Mouse (Mus musculus) adrenal gland, postnatal 14 days (tissue): ENCODE results near the gene Tjp1. TPM values are rescaled to one million over a fixed set of nuclear protein-coding genes. Genes with fewer than 3 reads are reported as not detected.

Experiments
- DNase-seq: peaks from one replicate; pipeline ENCODE4 v3.0.0; 2021; ENCODE audit warnings: mixed read lengths
- long read RNA-seq, 2 experiments: library from polyadenylated mRNA; stranded (forward); transcript quantifications; one replicate each; pipeline ENCODE4 v2.0.0; 2021
- total RNA-seq: library from RNA; stranded (reverse); gene quantifications from 2 replicates; pipeline ENCODE4 v1.2.3, GENCODE M21; 2021

Tjp1 gene
- total RNA-seq: 96.7 and 105 TPM in 2 replicates
- long read RNA-seq, experiment 1, partial matches to known transcripts: 2 of 5 reads
- long read RNA-seq, experiment 1, other reads (novel, unspliced or antisense): 3 of 5 reads
- long read RNA-seq, experiment 2, partial matches to known transcripts: 0 of 2 reads
- long read RNA-seq, experiment 2, other reads (novel, unspliced or antisense): 2 of 2 reads

DNA sequence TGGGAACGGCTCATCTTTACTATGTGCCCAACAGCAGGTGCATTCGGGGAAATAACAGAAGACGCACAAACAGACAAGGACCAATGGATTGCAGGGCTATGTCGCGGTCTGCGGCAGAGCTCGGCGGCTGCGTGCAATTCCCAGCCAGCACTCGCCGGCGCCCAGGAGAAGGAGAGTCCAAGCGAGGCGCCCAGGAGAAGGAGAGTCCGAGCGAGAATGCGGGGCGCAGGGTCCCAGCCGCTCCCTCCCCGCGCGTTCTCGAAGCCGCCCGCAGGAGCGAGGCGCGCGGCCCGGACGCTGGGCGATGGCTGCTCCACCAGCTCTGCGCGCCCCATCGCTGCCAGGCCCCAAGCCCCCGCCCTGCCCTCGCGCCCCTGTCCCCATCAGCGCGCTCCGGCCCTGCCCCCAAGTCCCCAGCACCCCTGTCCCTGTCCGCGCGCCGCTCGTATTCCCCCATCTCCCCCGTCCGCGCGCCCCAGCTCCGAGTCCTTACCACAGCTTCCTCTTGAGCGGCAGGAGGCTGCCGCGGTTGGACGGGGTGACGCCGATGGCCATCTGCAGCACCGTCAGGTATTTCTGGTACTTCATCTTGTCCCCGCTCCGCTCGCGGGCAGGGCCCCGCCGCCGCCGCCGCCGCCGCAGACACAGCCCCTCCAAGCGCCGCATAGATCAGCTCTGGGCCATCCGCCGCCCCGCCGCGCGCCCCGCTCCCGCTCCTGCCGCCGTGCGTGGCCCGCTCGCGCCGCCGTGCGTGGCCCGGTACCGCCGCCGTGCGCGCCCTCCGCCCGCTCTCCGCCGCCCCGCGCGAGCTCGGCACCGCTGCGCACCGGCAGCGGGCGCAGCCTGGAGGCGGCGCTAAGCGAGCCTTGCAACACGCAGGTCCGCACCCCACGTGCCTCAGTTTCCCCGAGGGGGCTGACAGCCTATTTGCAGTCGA lies at the start of gene Tjp1:
TSS of gene Tjp1 (minus strand) at position 711 of the 937 bp plus-strand sequence.
- DNase-seq: peak; percentile 16

DNA sequence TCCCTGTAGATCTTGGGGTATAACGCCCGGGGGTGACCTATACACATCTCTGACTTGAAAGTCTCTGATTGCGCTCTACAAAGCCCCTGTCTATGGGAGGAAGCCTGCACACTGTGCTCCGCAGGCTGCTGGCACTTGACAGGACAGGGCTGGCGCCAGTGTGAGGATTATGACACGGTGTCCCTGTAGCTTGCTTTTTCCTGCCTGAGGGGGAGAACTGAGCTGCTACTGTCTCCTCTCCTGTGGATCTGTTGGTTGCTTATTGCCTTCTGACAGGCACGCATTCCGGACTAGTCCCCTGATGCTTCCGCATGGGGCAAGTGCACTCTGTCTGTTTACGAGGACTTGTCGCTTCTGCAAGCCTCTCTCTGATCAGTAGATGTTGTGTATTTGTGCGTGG lies 49.5 kb upstream of the Tjp1 start:
- peak; percentile 28 for DNase-seq

DNA sequence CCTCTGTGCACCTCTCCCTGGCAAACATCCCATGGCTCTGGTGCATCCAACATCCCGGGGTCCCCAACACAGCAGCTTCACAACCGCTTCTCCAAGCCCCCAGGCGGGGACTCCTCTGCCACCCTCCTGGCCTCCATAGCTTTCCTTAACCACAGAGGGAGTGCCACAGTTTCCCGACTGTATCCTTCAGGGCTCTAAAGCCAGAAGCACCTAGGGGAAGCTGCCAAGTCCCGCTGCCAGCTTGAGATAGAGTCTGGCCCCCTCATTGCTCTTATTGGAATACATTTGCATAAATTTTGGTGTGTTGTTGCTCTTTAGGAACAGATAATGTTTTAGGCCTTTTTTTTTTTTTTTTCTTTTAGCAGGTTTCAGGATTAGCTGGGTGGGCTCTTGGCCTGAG lies 45.1 kb upstream of the Tjp1 start:
- DNase-seq: no peak

DNA sequence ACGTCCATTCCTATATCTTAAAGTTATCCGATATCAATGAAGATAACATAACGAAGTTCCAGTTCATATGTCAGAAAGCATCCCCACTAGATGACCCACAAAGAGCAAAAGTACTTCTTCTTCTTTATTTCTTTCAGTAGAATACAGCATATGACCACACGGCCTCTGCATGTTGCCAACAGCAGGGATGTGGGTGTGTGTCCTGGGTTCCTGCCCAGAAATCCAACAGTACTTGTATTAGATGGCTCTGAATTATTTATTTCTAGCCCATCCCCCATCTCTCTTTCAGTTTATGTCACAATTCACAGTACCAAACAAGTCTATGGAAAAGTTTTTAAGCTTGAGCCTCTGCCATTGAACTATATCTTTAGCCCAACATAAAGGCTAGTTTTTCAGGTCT lies 43.1 kb upstream of the Tjp1 start:
- DNase-seq: no peak

DNA sequence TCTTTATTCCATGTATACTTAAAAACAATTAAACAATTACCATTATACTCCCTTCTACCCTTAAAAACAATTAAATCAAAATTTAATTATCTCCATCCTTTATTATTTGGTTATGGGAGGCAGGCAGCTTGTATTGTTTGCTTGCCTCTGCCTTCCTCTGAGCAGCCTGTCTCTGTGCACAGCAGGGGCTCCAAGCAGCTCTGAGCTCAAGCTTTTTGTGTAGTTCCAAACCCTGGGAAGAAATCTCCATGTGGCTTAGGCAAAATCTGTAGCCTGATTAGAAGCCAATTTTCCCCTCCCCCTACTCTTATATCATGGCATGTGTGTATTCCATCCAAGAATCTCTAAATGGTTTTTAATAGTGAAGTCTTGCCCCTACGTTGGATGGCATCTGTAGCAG lies 28.4 kb upstream of the Tjp1 start:
- no peak for DNase-seq

DNA sequence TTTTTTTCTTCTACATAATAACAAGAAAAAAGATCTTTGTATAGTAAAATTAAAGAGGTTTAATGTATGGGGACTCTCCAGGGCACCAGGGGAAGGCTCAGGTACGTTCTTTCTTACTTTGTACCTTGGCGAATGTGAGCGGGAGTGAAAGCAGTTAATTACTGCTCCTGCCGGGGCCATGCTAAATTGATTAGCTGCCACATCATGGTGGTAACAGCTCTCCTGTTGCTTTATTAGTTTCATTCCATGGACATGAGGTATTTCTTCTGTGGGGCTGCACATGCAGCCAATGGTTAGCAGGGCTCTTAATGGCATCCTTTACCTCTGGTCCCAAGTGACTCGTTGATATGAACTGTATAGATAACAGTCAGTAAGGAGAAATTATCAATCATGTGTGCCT lies 18.2 kb upstream of the Tjp1 start:
- DNase-seq: no peak

DNA sequence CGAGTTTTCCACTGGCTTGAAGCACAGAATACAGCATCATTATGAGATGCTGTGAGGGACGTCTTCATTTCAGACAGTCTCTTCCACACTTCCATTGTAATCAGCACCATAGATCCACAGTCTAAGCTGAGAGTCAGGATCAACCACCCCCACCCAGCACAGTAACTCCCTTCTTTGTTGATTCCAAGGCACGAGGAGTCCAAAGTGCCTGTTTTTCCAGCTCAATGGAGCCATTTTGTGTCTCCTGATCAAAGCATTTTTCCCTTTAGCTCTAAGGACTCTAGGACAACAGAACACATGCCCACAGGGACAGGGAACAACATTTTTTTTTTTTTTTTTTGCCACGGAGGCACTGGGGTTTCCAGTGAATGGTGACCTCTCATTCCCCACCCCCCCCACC lies 5.1 kb upstream of the Tjp1 start:
- DNase-seq: no peak

DNA sequence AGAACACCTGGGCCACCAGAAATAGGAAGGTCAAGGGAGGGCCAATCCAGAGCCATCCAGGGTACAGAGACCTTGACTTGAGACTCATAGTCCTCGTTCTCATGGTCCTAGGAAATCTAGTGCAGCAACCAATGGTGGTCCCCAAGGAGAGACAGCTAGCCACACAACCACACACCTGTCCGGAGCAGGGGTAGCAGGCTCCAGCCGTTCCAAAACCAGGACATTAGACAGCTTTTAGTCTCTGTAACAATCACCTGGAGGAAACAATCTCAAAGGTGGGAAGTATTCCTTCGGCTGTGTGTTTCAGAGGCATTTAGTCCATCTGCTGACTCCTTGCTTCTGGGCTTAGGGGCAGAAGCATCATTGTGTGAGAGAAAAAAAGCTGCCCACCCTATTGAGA lies 4.5 kb downstream of the Tjp1 start:
- no peak for DNase-seq

DNA sequence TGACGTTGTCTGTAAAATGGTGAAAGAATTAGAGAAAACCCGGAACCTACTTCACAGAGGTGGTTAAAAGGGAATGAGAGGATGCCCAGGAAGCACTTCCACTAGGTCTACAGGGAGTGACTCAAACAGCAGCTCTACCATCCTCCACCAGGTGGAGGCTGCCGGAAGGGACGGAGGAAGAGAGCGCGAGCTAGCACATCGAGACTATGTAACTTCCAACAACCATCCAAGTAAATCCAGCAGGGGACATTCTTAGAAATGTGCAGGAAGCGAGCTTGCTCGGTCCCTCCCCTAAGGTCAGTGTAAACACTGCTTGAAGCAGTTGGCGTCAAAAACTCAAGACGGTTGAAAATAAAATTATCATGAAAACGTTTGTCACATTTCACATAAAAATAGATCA lies 5.1 kb downstream of the Tjp1 start:
- DNase-seq: no peak

DNA sequence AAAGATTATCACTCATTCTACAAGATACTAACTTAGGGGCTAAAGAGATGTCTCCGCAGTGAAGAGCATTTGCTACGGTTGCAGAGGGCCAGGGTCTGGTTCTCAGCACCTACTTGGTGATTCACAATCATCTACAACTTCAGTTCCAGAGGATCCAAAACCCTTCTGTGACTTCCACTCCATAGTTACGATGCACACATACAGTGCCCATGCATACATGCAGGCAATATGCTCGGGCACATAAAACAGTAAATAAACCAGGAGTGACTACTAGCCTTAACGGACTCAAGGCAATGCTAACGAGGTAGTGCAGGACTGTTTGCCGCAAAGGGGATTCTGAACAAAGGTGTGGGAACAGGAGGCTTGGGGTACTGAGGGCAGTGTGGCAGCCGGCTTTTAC lies 7.0 kb downstream of the Tjp1 start:
- no peak for DNase-seq

DNA sequence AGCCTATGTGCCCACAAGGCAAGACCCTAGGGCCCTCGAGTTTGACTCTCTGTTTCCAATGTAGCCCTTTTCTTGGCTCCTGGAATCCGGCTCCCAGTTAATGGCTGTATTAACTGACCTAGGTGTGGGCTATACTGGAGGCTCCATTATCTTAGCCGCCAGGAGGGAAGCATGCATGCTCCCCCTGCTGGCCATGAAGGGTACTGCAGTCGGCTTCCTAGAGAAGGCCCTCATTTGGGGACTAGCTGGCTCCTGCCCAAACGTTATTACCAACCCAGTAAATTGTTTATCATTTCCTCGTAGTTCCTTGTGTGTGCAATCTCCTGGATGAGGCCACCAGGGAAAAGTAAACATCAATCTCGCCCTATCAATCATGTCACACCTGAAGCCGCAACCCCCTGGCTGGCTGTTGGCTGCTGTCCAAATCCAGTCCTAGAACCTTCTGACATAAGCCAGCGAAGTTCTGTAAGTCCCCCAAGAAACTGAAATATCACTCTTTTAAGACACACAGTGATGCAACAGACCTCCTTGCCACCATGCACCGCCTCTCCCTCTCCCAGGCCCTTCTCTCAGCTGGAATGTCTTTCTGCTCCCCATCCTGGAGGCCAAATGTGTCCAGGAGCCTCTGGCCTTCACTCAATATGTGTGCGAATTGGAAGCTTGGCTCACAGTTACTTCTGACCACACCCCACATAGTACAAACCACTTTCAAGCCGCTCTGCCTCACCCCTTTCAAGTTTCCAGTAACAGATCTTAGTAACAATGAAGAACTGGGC lies 7.6 kb downstream of the Tjp1 start:
- peak; percentile 80 for DNase-seq

DNA sequence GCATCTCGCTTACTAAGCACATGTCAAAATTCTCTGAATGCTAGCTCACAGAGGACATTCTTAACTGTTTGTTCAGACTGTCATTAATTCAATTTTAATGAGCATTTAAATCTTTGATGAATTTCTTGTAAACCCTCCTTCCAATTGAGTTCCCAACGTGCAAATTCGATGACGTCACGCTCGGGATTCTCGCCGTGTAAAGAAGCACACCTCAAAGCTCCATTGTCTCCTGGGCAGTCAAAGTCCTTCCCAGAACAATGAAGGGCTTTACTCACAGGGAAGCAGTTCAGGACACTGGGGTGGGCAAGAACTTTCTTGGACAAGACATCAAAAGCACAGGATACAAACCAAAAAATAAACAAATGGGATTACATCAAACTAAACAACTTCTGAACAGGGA lies 10.7 kb downstream of the Tjp1 start:
- DNase-seq: no peak

DNA sequence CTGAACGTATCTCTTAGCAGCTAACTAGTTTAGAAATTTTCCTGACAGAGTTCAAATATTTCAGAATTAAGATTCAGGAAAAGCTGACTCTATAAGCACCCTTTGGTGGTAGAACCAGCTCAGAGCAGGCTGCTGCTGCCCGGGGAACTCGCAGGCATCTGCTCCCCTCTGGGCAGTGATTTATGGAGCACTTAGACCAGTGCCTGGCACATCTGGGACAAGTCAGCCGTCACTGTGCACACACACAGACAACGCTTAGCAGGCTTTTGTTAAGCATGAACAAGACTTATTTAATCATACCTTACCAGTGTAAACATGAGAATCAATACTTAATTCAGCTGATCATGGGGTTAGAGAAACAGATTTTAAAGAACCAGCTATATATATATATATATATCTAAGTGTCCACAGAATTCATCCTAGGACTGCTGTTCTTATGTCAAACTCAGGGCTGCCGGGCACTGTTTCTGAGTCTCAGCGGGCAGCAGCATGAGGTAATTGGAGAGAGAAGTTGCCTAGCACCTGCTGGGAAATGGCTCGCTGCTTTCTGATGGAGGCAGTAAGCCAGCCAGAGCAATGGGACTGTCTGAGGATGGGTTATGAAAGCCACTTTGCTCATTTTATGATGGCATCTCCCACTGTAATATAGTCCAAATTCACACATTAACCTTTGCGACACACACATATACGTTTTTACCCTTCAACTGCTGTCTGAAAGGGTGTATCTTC lies 14.0 kb downstream of the Tjp1 start:
- DNase-seq: peak; percentile 37

DNA sequence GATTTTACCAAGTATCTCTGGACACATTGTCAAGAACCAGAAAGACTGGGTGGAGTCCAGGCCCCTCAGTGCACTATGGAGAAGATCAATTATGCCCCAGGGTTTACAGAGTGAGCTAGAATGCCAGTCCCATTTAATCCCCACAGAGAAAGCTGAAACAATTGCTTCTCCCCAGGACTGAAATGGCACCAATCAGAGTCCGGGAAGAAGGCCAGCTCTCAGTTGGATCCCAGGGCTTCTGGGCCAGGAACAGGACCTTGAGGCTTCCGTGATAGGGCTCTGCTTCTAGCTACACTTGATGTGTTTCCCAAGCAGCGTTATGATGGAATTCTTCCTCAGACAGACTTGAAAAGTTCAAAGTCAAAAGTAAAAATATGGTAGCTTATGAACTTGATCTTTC lies 18.2 kb downstream of the Tjp1 start:
- peak; percentile 66 for DNase-seq

DNA sequence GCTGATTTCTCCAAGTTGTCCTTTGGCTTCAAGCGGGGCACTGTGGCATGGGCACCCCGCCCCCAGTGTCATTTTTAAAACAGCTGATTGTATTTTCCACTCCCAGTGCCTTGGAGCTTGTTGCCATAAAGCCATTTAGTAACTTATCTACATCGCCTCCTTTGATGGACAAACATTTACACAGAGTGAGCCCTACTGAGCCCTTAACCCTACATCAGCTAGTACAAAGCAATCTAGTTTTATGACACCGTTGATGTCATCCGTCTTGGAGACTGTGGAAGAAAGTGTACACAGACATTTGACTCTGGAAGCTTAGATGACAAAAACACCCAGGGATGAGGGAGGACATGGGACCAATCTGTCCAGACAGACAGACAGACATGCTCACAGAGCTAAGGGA lies 20.2 kb downstream of the Tjp1 start:
- no peak for DNase-seq

DNA sequence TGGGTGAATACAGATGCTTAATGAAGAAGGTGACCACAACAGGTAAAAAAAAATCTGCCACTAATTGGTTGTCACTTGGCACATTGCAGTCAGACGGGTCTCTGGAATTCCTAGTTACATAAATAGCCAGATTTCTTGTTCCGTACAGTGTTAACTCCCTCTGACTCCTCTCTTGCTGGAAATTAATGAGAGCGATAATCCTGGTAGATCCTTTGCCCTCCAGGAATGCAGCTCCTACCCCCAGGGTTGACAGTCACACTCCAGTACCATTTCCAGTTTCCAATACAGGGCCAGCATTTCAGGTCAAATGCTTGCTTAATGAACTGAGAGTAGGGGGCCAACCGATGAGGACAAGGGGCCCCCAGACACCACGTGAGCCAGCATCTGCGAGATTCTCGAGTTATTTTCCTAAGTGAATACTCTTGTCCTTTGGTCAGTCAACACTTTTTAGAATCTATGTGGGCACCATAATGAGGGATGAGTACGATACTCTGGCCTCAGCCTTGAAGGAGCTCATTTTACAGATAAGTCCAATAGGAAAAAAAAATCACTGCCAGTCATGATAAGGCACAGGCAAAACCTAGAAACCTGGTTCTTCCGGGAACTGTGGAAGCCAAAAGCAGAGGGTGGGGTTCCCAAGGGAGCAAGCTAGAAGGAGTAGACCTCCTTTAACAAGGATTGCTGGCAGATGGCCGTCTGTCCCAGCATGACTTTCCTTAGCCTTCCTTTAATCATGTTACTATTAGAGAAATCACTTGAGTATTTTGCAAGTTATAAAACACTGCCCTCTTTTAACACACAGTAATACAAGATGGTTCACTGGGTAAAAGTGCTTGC lies 24.9 kb downstream of the Tjp1 start:
- DNase-seq: peak; percentile 12

DNA sequence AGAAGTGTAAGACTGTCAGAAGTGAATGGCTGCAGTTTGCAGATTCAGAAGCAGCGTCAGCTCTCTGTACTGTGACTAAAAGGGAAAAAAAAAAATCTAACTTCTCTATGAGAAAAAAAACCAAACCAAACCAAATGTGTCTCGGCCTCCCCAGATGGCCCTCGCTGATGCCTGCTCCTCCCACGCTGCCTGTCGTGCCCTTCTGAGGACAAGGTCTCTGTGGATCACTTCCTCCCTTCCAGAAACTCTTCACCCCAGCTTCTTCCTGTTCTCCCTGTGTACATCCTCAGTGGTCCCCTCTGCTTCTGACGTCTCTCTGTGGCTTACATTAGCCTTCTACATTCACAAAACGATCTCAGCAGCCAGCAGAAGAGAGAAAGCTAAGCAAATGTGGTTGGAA lies 26.8 kb downstream of the Tjp1 start:
- no peak for DNase-seq

DNA sequence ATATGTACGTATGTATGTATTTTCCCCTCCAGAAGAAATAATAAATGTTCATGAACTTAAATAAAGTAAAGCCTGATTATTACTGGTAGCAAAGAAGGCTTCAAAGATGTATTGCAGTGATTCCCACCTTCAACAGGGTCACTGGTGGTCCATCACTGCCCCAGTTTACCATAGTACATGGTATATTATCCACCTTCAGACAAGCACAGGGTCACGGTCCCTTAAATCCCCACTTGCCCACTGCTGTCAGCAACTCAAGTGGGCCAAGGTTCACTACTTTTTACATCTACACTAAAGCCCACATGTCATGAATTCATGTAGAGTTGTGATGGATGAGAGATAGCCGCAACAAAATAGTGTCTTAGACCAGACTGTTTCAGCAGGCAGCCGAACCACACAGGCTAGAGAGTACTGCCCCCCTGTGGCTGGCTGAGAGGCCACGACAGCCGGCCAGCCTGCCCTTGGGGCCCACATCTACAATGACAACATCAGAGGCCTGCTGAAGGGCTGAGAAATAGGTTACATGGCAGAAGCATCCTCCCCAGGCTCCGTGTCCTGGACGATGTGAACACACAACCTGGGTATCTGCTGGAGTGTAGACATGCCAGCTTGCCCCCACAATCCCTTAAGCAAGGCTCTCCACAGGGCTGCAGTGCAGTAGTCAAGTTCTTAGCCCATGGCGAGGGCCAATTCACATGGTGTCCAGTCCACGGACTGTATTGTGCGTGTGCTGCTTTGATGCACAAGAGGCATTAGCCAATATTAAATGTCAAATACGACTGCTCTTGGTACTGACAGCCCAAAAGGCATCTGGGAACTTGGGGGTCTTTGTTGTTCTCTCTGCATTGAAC lies 29.6 kb downstream of the Tjp1 start:
- peak; percentile 93 for DNase-seq

DNA sequence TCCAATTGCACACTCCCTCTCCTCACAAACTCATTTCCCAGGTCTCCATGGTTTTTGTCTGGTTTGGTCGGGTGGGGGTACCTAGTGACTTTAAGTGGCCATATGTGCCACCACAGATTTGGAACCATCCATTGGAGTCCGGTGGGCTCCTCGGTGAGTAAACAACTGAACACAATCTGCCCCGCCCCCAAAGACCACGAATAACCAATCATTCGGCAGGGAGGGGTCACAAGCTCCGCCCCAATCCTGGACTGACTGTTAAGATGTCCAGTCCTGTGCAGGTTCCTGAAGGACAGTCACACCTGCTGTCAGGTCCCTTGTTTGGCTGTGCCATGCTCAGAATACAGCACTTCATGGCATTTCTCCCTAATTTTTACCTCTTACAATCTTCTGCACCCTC lies 37.1 kb downstream of the Tjp1 start:
- DNase-seq: no peak

DNA sequence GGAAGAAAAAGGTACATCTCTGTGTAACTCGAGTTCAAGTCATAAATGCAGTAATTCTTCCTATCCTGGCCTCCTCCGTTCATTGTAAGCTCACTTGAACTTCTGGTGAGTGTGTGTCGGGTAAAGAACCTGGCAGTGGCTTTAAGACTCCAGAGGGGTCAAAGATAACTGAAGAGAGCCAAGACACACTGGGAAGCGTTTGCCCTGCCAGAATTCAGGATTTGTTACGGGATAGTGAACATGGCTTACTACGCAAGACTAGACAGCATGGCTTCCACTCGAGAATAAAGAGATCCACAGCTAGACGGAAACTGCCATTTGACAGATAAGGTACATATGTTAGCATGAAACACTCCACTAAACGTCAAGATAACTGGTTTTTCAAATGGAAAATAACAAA lies 37.8 kb downstream of the Tjp1 start:
- DNase-seq: no peak

DNA sequence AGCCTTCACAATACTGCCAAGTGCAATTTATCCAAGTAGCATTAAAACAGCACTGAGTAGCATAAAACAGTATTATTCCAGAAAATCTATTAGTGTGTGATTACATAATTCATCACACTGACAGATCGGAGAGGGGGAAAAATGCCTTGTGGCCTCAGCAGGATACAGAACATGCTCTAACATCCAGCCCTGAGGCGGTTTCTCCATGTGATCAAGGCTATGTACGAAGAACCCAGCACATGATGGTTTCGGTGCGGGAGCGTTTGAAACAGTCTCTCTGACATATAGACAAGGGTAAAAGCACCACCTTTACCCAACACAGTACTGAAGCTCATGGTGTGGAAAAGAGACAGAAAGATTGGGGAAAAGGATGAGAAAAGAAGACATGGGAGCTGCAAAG lies 38.4 kb downstream of the Tjp1 start:
- DNase-seq: no peak
